Mouse (Mus musculus) testis, adult 2 months (tissue): ENCODE results near the gene Soga1. TPM values are rescaled to one million over a fixed set of nuclear protein-coding genes. Genes with fewer than 3 reads are reported as not detected.

ENCODE experiments used
- H3K27ac ChIP-seq: fragments of 200-500 bp; 2 replicates; pipeline ENCODE4 v1.5.1; 2012; ENCODE audit warnings: low read depth, low read length; ENCODE audit not compliant: control insufficient read depth, insufficient read depth
- H3K27me3 ChIP-seq: fragments of 200-500 bp; 2 replicates; pipeline ENCODE4 v1.6.1; 2012; ENCODE audit warnings: mild to moderate bottlenecking, low read length, moderate library complexity; ENCODE audit not compliant: control insufficient read depth, insufficient read depth
- H3K36me3 ChIP-seq: fragments of 200-500 bp; 2 replicates; pipeline ENCODE4 v1.6.1; 2012; ENCODE audit warnings: mild to moderate bottlenecking, low read length; ENCODE audit not compliant: control insufficient read depth, insufficient read depth
- H3K4me1 ChIP-seq: fragments of 200-500 bp; 2 replicates; pipeline ENCODE4 v1.6.1; 2012; ENCODE audit warnings: low read length; ENCODE audit not compliant: control insufficient read depth, insufficient read depth
- H3K4me3 ChIP-seq: fragments of 200-500 bp; 2 replicates; pipeline ENCODE4 v1.5.1; 2012; ENCODE audit warnings: low read depth, mild to moderate bottlenecking, low read length, moderate library complexity, mixed read lengths; ENCODE audit not compliant: control insufficient read depth
- CTCF ChIP-seq: fragments of 200-500 bp; IDR thresholded peaks from 2 replicates; pipeline ENCODE4 v1.5.1; 2012; ENCODE audit warnings: low read depth, mild to moderate bottlenecking, inconsistent platforms, low read length, moderate library complexity; ENCODE audit not compliant: control insufficient read depth, insufficient read depth, insufficient replicate concordance
- POLR2A ChIP-seq: fragments of 200-500 bp; IDR thresholded peaks from 2 replicates; pipeline ENCODE4 v1.6.1; 2012; ENCODE audit warnings: low read depth, mild to moderate bottlenecking, inconsistent platforms, low read length, moderate library complexity; ENCODE audit not compliant: control insufficient read depth
- polyA plus RNA-seq: library from polyadenylated mRNA; depleted of rRNA; stranded (reverse); fragments of >200 nt; gene quantifications from 2 replicates; pipeline ENCODE4 v1.2.3, GENCODE M21; 2012

Soga1 gene
- polyA plus RNA-seq, 1 experiment = 4.5 TPM

GRCm38 (mm10) chr2:157079701-157080180 lies 687 bp upstream of the Soga1 start:
- Histone ChIP-seq H3K36me3 (no peaks in the 10 kb centered on the region), H3K27me3 (no peaks in the 10 kb centered on the region), H3K4me1 (peaks cover 21% of the 10 kb centered on the region), H3K4me3 (peak overlapping the region; percentile 72), H3K27ac (no peak overlapping the region)
- no peak for TF ChIP-seq CTCF
- no peak for TF ChIP-seq POLR2A

GRCm38 (mm10) chr2:157078059-157078792 lies 828 bp downstream of the Soga1 start:
- TF ChIP-seq CTCF = no peak
- no peak for TF ChIP-seq POLR2A
- no peaks in the 10 kb centered on the region for H3K27me3 ChIP-seq
- peak overlapping the region; percentile 72 for H3K4me3 ChIP-seq
- no peak overlapping the region for H3K27ac ChIP-seq
- H3K4me1 ChIP-seq = peaks cover 21% of the 10 kb centered on the region
- no peaks in the 10 kb centered on the region for H3K36me3 ChIP-seq

- H3K4me3 ChIP-seq = peak overlapping the region; percentile 72
- H3K36me3 ChIP-seq = no peaks in the 10 kb centered on the region
- no peaks in the 10 kb centered on the region for H3K27me3 ChIP-seq
- TF ChIP-seq CTCF (no peak), POLR2A (no peak)
- no peak overlapping the region for H3K27ac ChIP-seq
- peaks cover 21% of the 10 kb centered on the region for H3K4me1 ChIP-seq
These were observed 1.4 kb downstream of the Soga1 start for GRCm38 (mm10) chr2:157077641-157078058.

- H3K27ac ChIP-seq = no peak overlapping the region
- peaks cover 21% of the 10 kb centered on the region for H3K4me1 ChIP-seq
- H3K4me3 ChIP-seq = peak overlapping the region; percentile 72
- no peak for TF ChIP-seq CTCF
- H3K27me3 ChIP-seq = no peaks in the 10 kb centered on the region
- H3K36me3 ChIP-seq = no peaks in the 10 kb centered on the region
These were observed 1.9 kb downstream of the Soga1 start for GRCm38 (mm10) chr2:157077160-157077559.

- no peak for TF ChIP-seq POLR2A
- TF ChIP-seq CTCF = no peak
- no peak overlapping the region for H3K27ac ChIP-seq
- H3K4me1 ChIP-seq = peaks cover 21% of the 10 kb centered on the region
- no peaks in the 10 kb centered on the region for H3K36me3 ChIP-seq
- H3K4me3 ChIP-seq = no peak overlapping the region
- H3K27me3 ChIP-seq = no peaks in the 10 kb centered on the region
These were observed 2.5 kb downstream of the Soga1 start for GRCm38 (mm10) chr2:157076585-157076984.

GRCm38 (mm10) chr2:157075685-157076084 lies 3.4 kb downstream of the Soga1 start:
- peaks cover 21% of the 10 kb centered on the region for H3K4me1 ChIP-seq

GRCm38 (mm10) chr2:157075226-157075625 lies 3.8 kb downstream of the Soga1 start:
- H3K4me3 ChIP-seq = no peak overlapping the region
- TF ChIP-seq CTCF = no peak
- no peak for TF ChIP-seq POLR2A
- no peaks in the 10 kb centered on the region for H3K36me3 ChIP-seq
- H3K27ac ChIP-seq = no peak overlapping the region
- H3K27me3 ChIP-seq = no peaks in the 10 kb centered on the region
- peaks cover 21% of the 10 kb centered on the region for H3K4me1 ChIP-seq

More at GRCm38 (mm10) chr2:157075685-157076084, 3.4 kb downstream of the Soga1 start:
- no peak overlapping the region for H3K27ac ChIP-seq
- TF ChIP-seq POLR2A = no peak
- no peak for TF ChIP-seq CTCF
- no peaks in the 10 kb centered on the region for H3K36me3 ChIP-seq
- H3K27me3 ChIP-seq = no peaks in the 10 kb centered on the region
- H3K4me3 ChIP-seq = no peak overlapping the region
